Mouse (Mus musculus) neural tube, embryonic 13.5 days (tissue): Measurements from ENCODE around the gene Ccdc40. TPM values are rescaled to one million over a fixed set of nuclear protein-coding genes. Genes with fewer than 3 reads are reported as not detected.
A peak's percentile ranks its signal among the peaks of the same experiment; 100 is the strongest.
"Not testable (repeated sequence)": the region's sequence is repeated elsewhere in the genome, so short reads cannot be mapped to it uniquely, and the experiment has no call there.

Experiments
- ATAC-seq: fragments of 200-750 bp; cut with Nextera tagmentation; 2 replicates; pipeline ENCODE4 v1.8.0; 2017; ENCODE audit warnings: low read depth, mild to moderate bottlenecking, moderate TSS enrichment, moderate library complexity
- H3K27ac ChIP-seq: fragments of 300-500 bp; sonication (generic); replicated peaks from 2 replicates; pipeline ENCODE4 v1.5.1; 2015; ENCODE audit warnings: moderate library complexity, mild to moderate bottlenecking, inconsistent platforms
- H3K27me3 ChIP-seq: fragments of 300-500 bp; sonication (generic); 2 replicates; pipeline ENCODE4 v1.6.1; 2015; ENCODE audit warnings: mild to moderate bottlenecking, inconsistent platforms
- H3K36me3 ChIP-seq: fragments of 300-500 bp; sonication (generic); 2 replicates; pipeline ENCODE4 v1.6.1; 2015; ENCODE audit warnings: mild to moderate bottlenecking, inconsistent platforms
- H3K4me1 ChIP-seq: fragments of 300-500 bp; sonication (generic); replicated peaks from 2 replicates; pipeline ENCODE4 v1.6.1; 2015; ENCODE audit warnings: inconsistent platforms
- H3K4me2 ChIP-seq: fragments of 300-500 bp; sonication (generic); 2 replicates; pipeline ENCODE4 v1.6.1; 2015; ENCODE audit warnings: inconsistent platforms, mild to moderate bottlenecking, moderate library complexity
- H3K4me3 ChIP-seq: fragments of 300-500 bp; sonication (generic); 2 replicates; pipeline ENCODE4 v1.5.1; 2015; ENCODE audit warnings: mild to moderate bottlenecking, inconsistent platforms
- H3K9ac ChIP-seq: fragments of 300-500 bp; sonication (generic); 2 replicates; pipeline ENCODE4 v1.6.1; 2015; ENCODE audit warnings: moderate library complexity, mild to moderate bottlenecking, inconsistent platforms
- H3K9me3 ChIP-seq: fragments of 300-500 bp; sonication (generic); 2 replicates; pipeline ENCODE4 v1.6.1; 2016; ENCODE audit warnings: inconsistent platforms
- WGBS: fragments of 180-500 bp; shearing (Covaris S2); methylation state at CpG from one replicate; pipeline ENCODE4 v1.1.7; 2015; 5-methylcytosine and 5-hydroxymethylcytosine counted together
- polyA plus RNA-seq: library from polyadenylated mRNA; unstranded; fragments of >200 nt; fragmentation: Nextera tagmentation; extraction: Ambion mirVana; gene quantifications from 2 replicates; pipeline ENCODE4 v1.2.1, GENCODE M21; 2015

Ccdc40 gene
- polyA plus RNA-seq, 1 experiment from 2014 or later = 15.8 TPM

GRCm38 (mm10) chr11:119250998-119251397 lies 22.6 kb downstream of the Ccdc40 start:
- H3K4me2 ChIP-seq = no peak overlapping the region
- no peaks in the 10 kb centered on the region for H3K9me3 ChIP-seq
- 0 out of 2 replicates have a peak, but pooled peaks cover 4% of the 10 kb centered on the region for H3K36me3 ChIP-seq
- H3K4me1 ChIP-seq = peaks cover 28% of the 10 kb centered on the region
- 45% methylated on average over 17 of the region's 17 CpGs for WGBS
- no peaks in the 10 kb centered on the region for H3K27me3 ChIP-seq
- no peak overlapping the region for H3K27ac ChIP-seq
- H3K9ac ChIP-seq = no peak overlapping the region
- H3K4me3 ChIP-seq = no peak overlapping the region
- no peak for ATAC-seq

GRCm38 (mm10) chr11:119252854-119253541 lies 24.6 kb downstream of the Ccdc40 start:
- 0 out of 2 replicates have a peak, but pooled peaks cover 4% of the 10 kb centered on the region for H3K36me3 ChIP-seq
- H3K27ac ChIP-seq = no peak overlapping the region
- no peaks in the 10 kb centered on the region for H3K27me3 ChIP-seq
- 10% methylated on average over 22 of the region's 22 CpGs for WGBS
- H3K4me3 ChIP-seq = peak overlapping the region; percentile 2
- peak overlapping the region; percentile 43 for H3K4me2 ChIP-seq
- H3K4me1 ChIP-seq = peaks cover 33% of the 10 kb centered on the region
- peak; percentile 65 for ATAC-seq
- H3K9ac ChIP-seq = peak overlapping the region; percentile 46; the same call in 1 of the 2 replicates
- H3K9me3 ChIP-seq = no peaks in the 10 kb centered on the region

DNA sequence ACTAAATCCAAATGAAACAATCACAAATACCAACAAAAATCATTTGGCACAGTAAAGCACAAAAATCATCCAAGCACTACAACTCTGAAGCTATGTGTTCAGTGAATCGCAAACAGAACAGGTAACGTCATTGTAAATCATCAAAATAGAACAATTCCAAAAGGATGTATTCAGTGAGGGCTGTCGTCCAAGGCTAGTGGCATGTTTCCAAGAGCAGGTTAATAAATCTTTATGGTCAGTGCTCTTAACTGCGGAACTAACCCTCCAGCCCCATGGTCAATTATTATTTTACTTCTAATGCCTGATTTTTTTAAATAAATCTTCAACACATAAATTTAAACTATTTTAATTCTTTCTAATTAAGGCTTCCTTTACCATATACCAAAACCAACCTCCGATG lies 28.2 kb downstream of the Ccdc40 start:
- not testable (repeated sequence) for H3K27me3 ChIP-seq, ATAC-seq, H3K4me2 ChIP-seq, H3K9me3 ChIP-seq, H3K27ac ChIP-seq, H3K4me3 ChIP-seq, H3K9ac ChIP-seq
- Histone ChIP-seq H3K36me3 (peaks cover 26% of the 10 kb centered on the region; the same call in 1 of the 2 replicates), H3K4me1 (peaks cover 25% of the 10 kb centered on the region)
- 69% methylated on average over 5 of the region's 5 CpGs for WGBS

DNA sequence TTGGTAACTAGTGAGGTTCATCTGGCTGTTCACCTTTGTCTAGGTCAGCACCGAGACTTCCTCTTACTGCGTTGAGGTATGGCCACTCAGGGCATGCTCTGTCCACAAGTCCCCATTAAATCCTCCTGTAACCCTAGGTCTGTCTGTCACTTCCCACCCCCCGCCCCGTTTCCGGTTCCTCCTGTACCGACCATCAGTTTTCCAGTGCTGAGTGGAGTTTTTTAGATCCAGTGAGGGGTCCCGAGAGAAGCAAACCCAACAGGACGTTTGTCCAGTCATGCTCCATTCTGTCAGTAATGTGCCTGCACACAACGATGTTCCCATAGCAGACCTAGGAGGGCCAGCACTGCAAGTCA lies 29.8 kb downstream of the Ccdc40 start:
- no peak for ATAC-seq

GRCm38 (mm10) chr11:119258572-119259322 lies 30.4 kb downstream of the Ccdc40 start:
- Histone ChIP-seq H3K4me3 (peak overlapping the region; percentile 23), H3K9ac (peak overlapping the region; percentile 54), H3K27me3 (no peaks in the 10 kb centered on the region), H3K4me1 (peaks cover 5% of the 10 kb centered on the region; the same call in 1 of the 2 replicates), H3K9me3 (no peaks in the 10 kb centered on the region), H3K27ac (peak overlapping the region; percentile 13; the same call in 1 of the 2 replicates), H3K4me2 (peak overlapping the region; percentile 49), H3K36me3 (peaks cover 39% of the 10 kb centered on the region; the same call in 1 of the 2 replicates)
- 64% methylated on average over 23 of the region's 23 CpGs for WGBS
- ATAC-seq = peak; percentile 74

More for the DNA sequence above, 29.8 kb downstream of the Ccdc40 start:
- 72% methylated on average over 9 of the region's 9 CpGs for WGBS
- Histone ChIP-seq H3K4me3 (peak overlapping the region; percentile 23), H3K27me3 (no peaks in the 10 kb centered on the region), H3K36me3 (peaks cover 36% of the 10 kb centered on the region; the same call in 1 of the 2 replicates), H3K9ac (peak overlapping the region; percentile 54), H3K27ac (peak overlapping the region; percentile 13; the same call in 1 of the 2 replicates), H3K9me3 (no peaks in the 10 kb centered on the region), H3K4me1 (peaks cover 9% of the 10 kb centered on the region; the same call in 1 of the 2 replicates), H3K4me2 (peak overlapping the region; percentile 49)

DNA sequence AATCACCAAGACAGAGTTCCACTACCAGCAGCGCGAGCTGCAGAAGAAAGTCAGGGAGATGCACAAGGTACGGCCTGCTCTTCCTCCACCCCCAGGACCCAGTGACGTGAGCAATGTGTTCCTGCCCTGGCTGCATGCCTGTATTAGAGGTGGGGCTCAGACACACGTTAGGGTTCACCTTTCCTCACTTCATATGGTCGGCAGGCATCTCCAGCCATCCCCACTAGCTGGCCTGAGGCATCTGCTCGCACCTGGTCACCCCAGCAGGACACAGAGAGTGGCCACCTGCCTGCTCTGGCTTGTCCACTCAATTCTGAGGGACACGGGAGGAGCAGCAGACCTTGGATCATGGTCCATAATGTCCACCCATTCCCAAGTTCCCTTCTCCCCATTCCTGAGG lies 31.6 kb downstream of the Ccdc40 start:
- H3K36me3 ChIP-seq = peaks cover 49% of the 10 kb centered on the region
- H3K4me1 ChIP-seq = peaks cover 5% of the 10 kb centered on the region; the same call in 1 of the 2 replicates
- H3K4me3 ChIP-seq = no peak overlapping the region
- 96% methylated on average over 8 of the region's 8 CpGs for WGBS
- no peak overlapping the region for H3K9ac ChIP-seq
- no peaks in the 10 kb centered on the region for H3K9me3 ChIP-seq
- no peaks in the 10 kb centered on the region for H3K27me3 ChIP-seq
- H3K4me2 ChIP-seq = no peak overlapping the region
- no peak overlapping the region for H3K27ac ChIP-seq
- ATAC-seq = no peak

GRCm38 (mm10) chr11:119264413-119264812 lies 36.0 kb downstream of the Ccdc40 start:
- H3K4me2 ChIP-seq = no peak overlapping the region
- H3K9me3 ChIP-seq = no peaks in the 10 kb centered on the region
- 93% methylated on average over 13 of the region's 13 CpGs for WGBS
- no peak overlapping the region for H3K27ac ChIP-seq
- no peaks in the 10 kb centered on the region for H3K27me3 ChIP-seq
- H3K9ac ChIP-seq = no peak overlapping the region
- ATAC-seq = no peak
- H3K4me3 ChIP-seq = no peak overlapping the region
- peaks cover 19% of the 10 kb centered on the region for H3K4me1 ChIP-seq
- peaks cover 44% of the 10 kb centered on the region for H3K36me3 ChIP-seq

- Histone ChIP-seq H3K27me3 (no peaks in the 10 kb centered on the region), H3K27ac (no peak overlapping the region), H3K4me1 (peaks cover 30% of the 10 kb centered on the region), H3K9me3 (no peaks in the 10 kb centered on the region), H3K4me2 (no peak overlapping the region), H3K4me3 (no peak overlapping the region), H3K36me3 (peaks cover 37% of the 10 kb centered on the region), H3K9ac (no peak overlapping the region)
- ATAC-seq = no peak
- 76% methylated on average over 7 of the region's 7 CpGs for WGBS
Observed at GRCm38 (mm10) chr11:119265811-119266210, 37.4 kb downstream of the Ccdc40 start.

DNA sequence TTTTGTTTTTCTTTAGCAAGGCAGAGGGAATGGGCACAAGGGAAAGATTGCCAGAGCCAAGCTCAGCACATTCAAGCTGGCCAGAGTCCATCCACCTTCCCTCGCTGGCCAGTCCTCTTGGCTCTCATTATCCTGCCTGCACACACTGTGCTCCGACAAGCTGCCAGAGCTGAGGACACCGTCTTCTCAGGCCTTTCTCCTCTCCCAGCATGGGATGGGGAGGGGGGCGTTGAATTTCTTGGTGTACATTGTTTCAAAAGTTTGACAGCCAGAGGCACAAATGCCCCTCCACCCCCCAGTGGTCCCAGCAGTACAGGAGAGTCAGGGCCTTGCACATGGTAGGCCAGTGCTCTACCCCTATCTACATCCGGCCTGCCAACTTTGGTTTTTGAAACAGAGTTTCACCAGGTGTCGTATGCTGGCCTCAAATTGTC lies 38.9 kb downstream of the Ccdc40 start:
- Histone ChIP-seq H3K27ac (no peak overlapping the region), H3K4me1 (peaks cover 31% of the 10 kb centered on the region)
- ATAC-seq = no peak; the same call in 1 of the 2 replicates

DNA sequence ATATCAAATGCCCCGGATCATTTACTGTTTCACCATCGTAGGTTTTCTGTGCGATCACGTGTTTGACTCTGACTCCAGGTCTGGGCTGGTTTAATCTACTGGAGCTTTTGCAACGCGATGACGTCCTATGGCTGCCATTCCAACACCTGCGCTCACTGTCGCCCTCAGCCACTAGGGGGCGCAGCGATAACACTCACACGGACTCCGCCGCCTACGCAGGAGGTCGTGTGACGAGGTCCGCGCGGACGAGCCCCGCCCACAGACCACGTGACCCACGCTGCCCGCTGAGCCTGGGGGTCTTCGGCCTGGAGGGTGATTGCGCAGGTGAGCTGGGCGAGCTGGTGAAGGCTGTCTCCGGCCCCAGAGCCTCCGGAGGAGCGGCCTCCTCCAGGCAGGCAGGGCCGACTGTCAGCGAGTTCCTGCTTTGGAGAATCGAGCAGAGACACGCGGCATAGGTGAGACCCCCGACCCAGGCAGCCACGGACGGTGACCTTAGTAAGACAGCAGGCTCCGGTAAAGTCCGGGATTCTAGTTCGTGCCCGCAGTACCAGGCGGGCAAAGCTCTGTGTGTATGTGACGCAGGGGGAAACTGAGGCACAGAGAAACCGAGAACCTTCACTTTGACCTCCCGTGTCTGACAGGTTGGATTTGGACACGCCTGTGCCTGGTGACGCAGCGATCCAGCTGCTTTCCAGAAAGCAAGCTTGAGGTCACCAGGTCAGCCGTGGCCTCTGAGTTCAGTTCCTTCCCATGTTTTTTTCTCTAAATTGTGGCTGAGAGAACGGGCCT lies 39.6 kb downstream of the Ccdc40 start, which contains the start of gene Gaa:
Gaa (plus strand) TSS at position 120 of the 789 bp plus-strand sequence.
- H3K27ac ChIP-seq = peak within 1 kb of the TSS; percentile 39; the same call in 1 of the 2 replicates
- no peaks in the 10 kb centered on the region for H3K9me3 ChIP-seq
- ATAC-seq = peak; percentile 85
- H3K9ac ChIP-seq = peak within 1 kb of the TSS; percentile 86
- H3K27me3 ChIP-seq = no peaks in the 10 kb centered on the region
- H3K4me1 ChIP-seq = peaks cover 31% of the 10 kb centered on the region
- peak within 1 kb of the TSS; percentile 84 for H3K4me2 ChIP-seq
- H3K36me3 ChIP-seq = peaks cover 39% of the 10 kb centered on the region
- 5% methylated on average over 52 of the region's 52 CpGs for WGBS
- H3K4me3 ChIP-seq = peak within 1 kb of the TSS; percentile 62

More for the DNA sequence above, 38.9 kb downstream of the Ccdc40 start:
- H3K36me3 ChIP-seq = peaks cover 34% of the 10 kb centered on the region
- H3K4me3 ChIP-seq = peak overlapping the region; percentile 62; the same call in 1 of the 2 replicates
- H3K9ac ChIP-seq = no peak overlapping the region
- 51% methylated on average over 6 of the region's 6 CpGs for WGBS
- no peaks in the 10 kb centered on the region for H3K9me3 ChIP-seq
- no peaks in the 10 kb centered on the region for H3K27me3 ChIP-seq
- peak overlapping the region; percentile 84 for H3K4me2 ChIP-seq

GRCm38 (mm10) chr11:119268557-119269195 lies 40.3 kb downstream of the Ccdc40 start:
- peak overlapping the region; percentile 86 for H3K9ac ChIP-seq
- H3K4me3 ChIP-seq = peak overlapping the region; percentile 62
- 74% methylated on average over 16 of the region's 16 CpGs for WGBS
- peaks cover 41% of the 10 kb centered on the region for H3K36me3 ChIP-seq
- no peak overlapping the region for H3K27ac ChIP-seq
- H3K4me1 ChIP-seq = peaks cover 31% of the 10 kb centered on the region
- no peaks in the 10 kb centered on the region for H3K27me3 ChIP-seq
- no peak for ATAC-seq
- H3K4me2 ChIP-seq = peak overlapping the region; percentile 84
- H3K9me3 ChIP-seq = no peaks in the 10 kb centered on the region
